Mouse (Mus musculus) stomach, embryonic 15.5 days (tissue): Measurements from ENCODE around the gene Slc43a2. TPM values are rescaled to one million over a fixed set of nuclear protein-coding genes. Genes with fewer than 3 reads are reported as not detected.
A peak's percentile ranks its signal among the peaks of the same experiment; 100 is the strongest.
"Not testable (repeated sequence)": the region's sequence is repeated elsewhere in the genome, so short reads cannot be mapped to it uniquely, and the experiment has no call there.

Experiments
- ATAC-seq: fragments of 200-750 bp; cut with Nextera tagmentation; 2 replicates; pipeline ENCODE4 v1.8.0; 2017; ENCODE audit warnings: low read depth, moderate number of reproducible peaks, moderate TSS enrichment; ENCODE audit not compliant: insufficient read depth, low FRiP score
- H3K27ac ChIP-seq: fragments of 300-500 bp; sonication (generic); 2 replicates; pipeline ENCODE4 v1.5.1; 2015; ENCODE audit warnings: mild to moderate bottlenecking, inconsistent platforms
- H3K27me3 ChIP-seq: fragments of 300-500 bp; sonication (generic); replicated peaks from 2 replicates; pipeline ENCODE4 v1.6.1; 2015; ENCODE audit warnings: inconsistent platforms
- H3K36me3 ChIP-seq: fragments of 300-500 bp; sonication (generic); 2 replicates; pipeline ENCODE4 v1.6.1; 2015; ENCODE audit warnings: inconsistent platforms
- H3K4me1 ChIP-seq: fragments of 300-500 bp; sonication (generic); 2 replicates; pipeline ENCODE4 v1.6.1; 2015; ENCODE audit warnings: inconsistent platforms
- H3K4me2 ChIP-seq: fragments of 300-500 bp; sonication (generic); 2 replicates; pipeline ENCODE4 v1.6.1; 2015; ENCODE audit warnings: mild to moderate bottlenecking, inconsistent platforms
- H3K4me3 ChIP-seq: fragments of 300-500 bp; sonication (generic); replicated peaks from 2 replicates; pipeline ENCODE4 v1.5.1; 2015; ENCODE audit warnings: inconsistent platforms
- H3K9ac ChIP-seq: fragments of 300-500 bp; sonication (generic); 2 replicates; pipeline ENCODE4 v1.6.1; 2015; ENCODE audit warnings: inconsistent platforms
- H3K9me3 ChIP-seq: fragments of 300-500 bp; sonication (generic); 2 replicates; pipeline ENCODE4 v1.6.1; 2016; ENCODE audit warnings: inconsistent platforms
- WGBS: fragments of 180-500 bp; shearing (Covaris S2); methylation state at CpG from one replicate; pipeline ENCODE4 v1.1.7; 2015; 5-methylcytosine and 5-hydroxymethylcytosine counted together
- polyA plus RNA-seq: library from polyadenylated mRNA; unstranded; fragments of >200 nt; fragmentation: Nextera tagmentation; extraction: Ambion mirVana; gene quantifications from 2 replicates; pipeline ENCODE4 v1.2.1, GENCODE M21; 2015

The Slc43a2 gene
- polyA plus RNA-seq, 1 experiment from 2014 or later: 4.9 TPM

DNA sequence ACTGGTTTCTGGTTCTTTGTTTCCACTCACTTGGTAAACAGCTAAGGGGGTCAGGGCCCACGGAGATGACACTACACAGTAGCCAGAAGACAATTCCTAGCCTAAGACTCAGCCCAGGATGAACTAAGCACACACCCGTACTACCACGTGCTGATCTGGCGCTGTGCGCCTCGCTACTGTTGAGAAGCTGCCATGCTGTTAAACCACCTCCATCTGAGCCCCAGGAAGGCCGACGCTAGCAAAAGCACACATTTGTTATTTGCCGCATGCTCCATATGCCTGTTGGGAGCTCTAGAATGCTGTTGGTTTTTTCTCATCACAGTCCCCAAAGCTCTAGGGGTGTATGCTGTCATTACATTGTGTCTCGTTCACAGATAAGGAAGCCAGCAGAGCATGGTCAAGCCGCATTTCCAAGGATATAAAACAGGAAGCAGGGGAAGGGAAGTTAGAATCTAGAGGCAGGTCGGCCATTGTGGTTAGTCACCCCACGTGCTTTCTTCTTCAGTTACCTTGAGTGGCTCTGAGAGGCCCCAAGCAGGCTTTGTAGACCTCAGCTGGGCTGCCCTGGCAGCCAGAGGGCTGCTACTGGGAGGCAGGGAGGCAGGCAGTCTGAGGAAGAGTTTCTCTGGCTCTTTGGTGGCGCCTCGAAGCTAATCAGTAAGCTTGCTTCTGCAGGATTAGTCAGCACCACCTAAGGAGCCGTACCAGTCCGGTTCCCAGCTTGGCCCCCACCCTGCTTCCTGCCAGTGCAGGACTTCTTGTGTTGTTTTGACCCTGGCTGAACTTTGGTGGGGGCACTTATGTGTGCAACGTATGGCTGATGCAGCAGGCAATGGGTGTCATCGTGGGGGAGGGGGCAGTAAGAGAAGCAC lies 9.5 kb downstream of the Slc43a2 start:
- Histone ChIP-seq H3K9ac (no peak overlapping the region), H3K27ac (no peak overlapping the region), H3K4me1 (peaks cover 10% of the 10 kb centered on the region; the same call in 1 of the 2 replicates), H3K36me3 (no peaks in the 10 kb centered on the region), H3K4me3 (no peak overlapping the region), H3K27me3 (no peaks in the 10 kb centered on the region), H3K9me3 (no peaks in the 10 kb centered on the region), H3K4me2 (no peak overlapping the region)
- WGBS: 68% methylated on average over 19 of the region's 19 CpGs
- no peak for ATAC-seq

- Histone ChIP-seq H3K9ac (no peak overlapping the region), H3K4me1 (peaks cover 11% of the 10 kb centered on the region; the same call in 1 of the 2 replicates), H3K27ac (no peak overlapping the region), H3K27me3 (no peaks in the 10 kb centered on the region), H3K9me3 (no peaks in the 10 kb centered on the region), H3K36me3 (no peaks in the 10 kb centered on the region), H3K4me3 (no peak overlapping the region), H3K4me2 (no peak overlapping the region)
- ATAC-seq: no peak
- 84% methylated on average over 9 of the region's 9 CpGs for WGBS
These were observed 13.2 kb downstream of the Slc43a2 start for GRCm38 (mm10) chr11:75544713-75545112.

- Histone ChIP-seq H3K4me3 (no peak overlapping the region), H3K27ac (no peak overlapping the region), H3K36me3 (no peaks in the 10 kb centered on the region), H3K9me3 (no peaks in the 10 kb centered on the region), H3K27me3 (no peaks in the 10 kb centered on the region), H3K4me2 (no peak overlapping the region), H3K9ac (no peak overlapping the region), H3K4me1 (peaks cover 19% of the 10 kb centered on the region)
- ATAC-seq: no peak
- WGBS: 71% methylated on average over 4 of the region's 4 CpGs
These were observed 14.6 kb downstream of the Slc43a2 start for GRCm38 (mm10) chr11:75546057-75546456.

- no peaks in the 10 kb centered on the region for H3K36me3 ChIP-seq
- H3K4me1 ChIP-seq: peaks cover 40% of the 10 kb centered on the region
- ATAC-seq: no peak
- H3K27me3 ChIP-seq: no peaks in the 10 kb centered on the region
- no peak overlapping the region for H3K4me2 ChIP-seq
- no peak overlapping the region for H3K4me3 ChIP-seq
- 30% methylated on average over 5 of the region's 5 CpGs for WGBS
- H3K27ac ChIP-seq: peak overlapping the region; percentile 12; the same call in 1 of the 2 replicates
- H3K9me3 ChIP-seq: no peaks in the 10 kb centered on the region
- no peak overlapping the region for H3K9ac ChIP-seq
These were observed 18.2 kb downstream of the Slc43a2 start for GRCm38 (mm10) chr11:75549658-75550111.

- no peak overlapping the region for H3K9ac ChIP-seq
- peaks cover 40% of the 10 kb centered on the region for H3K4me1 ChIP-seq
- H3K27me3 ChIP-seq: no peaks in the 10 kb centered on the region
- 60% methylated on average over 12 of the region's 12 CpGs for WGBS
- no peaks in the 10 kb centered on the region for H3K36me3 ChIP-seq
- peak; percentile 61; the same call in 1 of the 2 replicates for ATAC-seq
- H3K27ac ChIP-seq: peak overlapping the region; percentile 12; the same call in 1 of the 2 replicates
- H3K4me2 ChIP-seq: no peak overlapping the region
- no peaks in the 10 kb centered on the region for H3K9me3 ChIP-seq
- no peak overlapping the region for H3K4me3 ChIP-seq
These were observed 18.9 kb downstream of the Slc43a2 start for GRCm38 (mm10) chr11:75550200-75550946.

- Histone ChIP-seq H3K9me3 (no peaks in the 10 kb centered on the region), H3K27me3 (no peaks in the 10 kb centered on the region), H3K4me1 (peaks cover 40% of the 10 kb centered on the region), H3K36me3 (no peaks in the 10 kb centered on the region), H3K4me3 (no peak overlapping the region), H3K27ac (peak overlapping the region; percentile 58), H3K9ac (no peak overlapping the region), H3K4me2 (no peak overlapping the region)
- ATAC-seq: no peak
- 88% methylated on average over 5 of the region's 5 CpGs for WGBS
These were observed 19.8 kb downstream of the Slc43a2 start for GRCm38 (mm10) chr11:75551321-75551720.

GRCm38 (mm10) chr11:75551961-75552441 lies 20.5 kb downstream of the Slc43a2 start:
- WGBS: 38% methylated on average over 9 of the region's 9 CpGs
- Histone ChIP-seq H3K36me3 (no peaks in the 10 kb centered on the region), H3K4me3 (no peak overlapping the region), H3K4me2 (no peak overlapping the region), H3K27me3 (no peaks in the 10 kb centered on the region), H3K9ac (no peak overlapping the region), H3K9me3 (no peaks in the 10 kb centered on the region), H3K27ac (peak overlapping the region; percentile 58), H3K4me1 (peaks cover 40% of the 10 kb centered on the region)
- peak; percentile 62; the same call in 1 of the 2 replicates for ATAC-seq

- no peaks in the 10 kb centered on the region for H3K36me3 ChIP-seq
- H3K27ac ChIP-seq: 0 out of 2 replicates have a peak overlapping the region, but pooled peaks have one; percentile 58
- H3K4me1 ChIP-seq: peaks cover 40% of the 10 kb centered on the region
- no peaks in the 10 kb centered on the region for H3K9me3 ChIP-seq
- no peak for ATAC-seq
- WGBS: 50% methylated on average over 7 of the region's 7 CpGs
- H3K4me2 ChIP-seq: no peak overlapping the region
- H3K9ac ChIP-seq: no peak overlapping the region
- no peaks in the 10 kb centered on the region for H3K27me3 ChIP-seq
- H3K4me3 ChIP-seq: no peak overlapping the region
These were observed 21.5 kb downstream of the Slc43a2 start for GRCm38 (mm10) chr11:75552906-75553482.

DNA sequence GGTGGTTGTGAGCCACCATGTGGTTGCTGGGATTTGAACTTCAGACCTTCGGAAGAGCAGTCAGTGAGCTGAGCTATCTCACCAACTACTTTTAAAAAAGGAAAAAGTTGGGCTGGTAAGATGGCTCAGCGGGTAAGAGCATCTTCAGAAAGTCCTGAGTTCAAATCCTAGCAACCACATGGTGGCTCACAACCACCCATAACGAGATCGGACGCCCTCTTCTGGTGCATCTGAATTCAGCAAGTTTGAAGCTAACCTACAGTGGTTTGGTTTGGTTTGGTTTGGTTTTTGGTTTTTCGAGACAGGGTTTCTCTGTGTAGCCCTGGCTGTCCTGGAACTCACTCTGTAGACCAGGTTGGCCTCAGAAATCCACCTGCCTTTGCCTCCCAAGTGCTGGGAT lies 24.5 kb downstream of the Slc43a2 start:
- not testable (repeated sequence) for H3K9me3 ChIP-seq, H3K27me3 ChIP-seq, H3K27ac ChIP-seq, ATAC-seq, H3K4me2 ChIP-seq, H3K4me3 ChIP-seq, H3K9ac ChIP-seq, H3K36me3 ChIP-seq
- 86% methylated on average over 6 of the region's 6 CpGs for WGBS
- peaks cover 22% of the 10 kb centered on the region for H3K4me1 ChIP-seq

- no peaks in the 10 kb centered on the region for H3K9me3 ChIP-seq
- H3K9ac ChIP-seq: no peak overlapping the region
- no peak overlapping the region for H3K27ac ChIP-seq
- peaks cover 10% of the 10 kb centered on the region for H3K4me1 ChIP-seq
- no peak overlapping the region for H3K4me2 ChIP-seq
- no peaks in the 10 kb centered on the region for H3K27me3 ChIP-seq
- ATAC-seq: no peak
- 85% methylated on average over 6 of the region's 6 CpGs for WGBS
- no peak overlapping the region for H3K4me3 ChIP-seq
- no peaks in the 10 kb centered on the region for H3K36me3 ChIP-seq
These were observed 25.6 kb downstream of the Slc43a2 start for GRCm38 (mm10) chr11:75557142-75557541.

- no peak overlapping the region for H3K4me2 ChIP-seq
- H3K4me3 ChIP-seq: no peak overlapping the region
- no peak overlapping the region for H3K27ac ChIP-seq
- H3K27me3 ChIP-seq: no peaks in the 10 kb centered on the region
- no peaks in the 10 kb centered on the region for H3K36me3 ChIP-seq
- ATAC-seq: no peak
- H3K4me1 ChIP-seq: 0 out of 2 replicates have a peak, but pooled peaks cover under 1% of the 10 kb centered on the region
- H3K9me3 ChIP-seq: no peaks in the 10 kb centered on the region
- no peak overlapping the region for H3K9ac ChIP-seq
- 81% methylated on average over 1 of the region's 1 CpGs for WGBS
These were observed 26.6 kb downstream of the Slc43a2 start for GRCm38 (mm10) chr11:75558101-75558500.
